Mouse (Mus musculus) kidney, adult 2 months (tissue): ENCODE results near the gene Padi2. TPM values are rescaled to one million over a fixed set of nuclear protein-coding genes. Genes with fewer than 3 reads are reported as not detected.
A peak's percentile ranks its signal among the peaks of the same experiment; 100 is the strongest.

Experiments
- DNase-seq: peaks from one replicate; pipeline ENCODE4 v3.0.0; 2021
- H3K27ac ChIP-seq: fragments of 200-500 bp; 2 replicates; pipeline ENCODE4 v1.5.1; 2012; ENCODE audit warnings: low read depth, low read length, control low read depth, inconsistent platforms; ENCODE audit not compliant: insufficient read depth
- H3K27me3 ChIP-seq: fragments of 200-500 bp; replicated peaks from 2 replicates; pipeline ENCODE4 v1.6.1; 2012; ENCODE audit warnings: mild to moderate bottlenecking, moderate library complexity, low read length, inconsistent platforms; ENCODE audit not compliant: control insufficient read depth, insufficient read depth
- H3K36me3 ChIP-seq: fragments of 200-500 bp; 2 replicates; pipeline ENCODE4 v1.6.1; 2012; ENCODE audit warnings: mild to moderate bottlenecking, moderate library complexity, low read length, inconsistent platforms; ENCODE audit not compliant: control insufficient read depth, insufficient read depth
- H3K4me1 ChIP-seq: fragments of 200-500 bp; 2 replicates; pipeline ENCODE4 v1.6.1; 2011; ENCODE audit warnings: low read length; ENCODE audit not compliant: control insufficient read depth, insufficient read depth
- H3K4me3 ChIP-seq: fragments of 200-500 bp; 2 replicates; pipeline ENCODE4 v1.5.1; 2011; ENCODE audit warnings: mild to moderate bottlenecking, low read depth, low read length, control low read depth; ENCODE audit not compliant: insufficient read depth
- CTCF ChIP-seq: fragments of 200-500 bp; conservative IDR thresholded peaks from 2 replicates; pipeline ENCODE4 v1.5.1; 2011; ENCODE audit warnings: low read depth, mild to moderate bottlenecking, control low read depth, low read length, moderate library complexity, mixed read lengths; ENCODE audit not compliant: insufficient read depth, insufficient read length
- POLR2A ChIP-seq: fragments of 200-500 bp; IDR thresholded peaks from one replicate; pipeline ENCODE4 v1.6.1; 2011; ENCODE audit warnings: low read depth, low read length, control low read depth
- WGBS: fragments of 180-500 bp; shearing (Covaris S2); methylation state at CpG from one replicate; pipeline ENCODE4 v1.1.7; 2018; 5-methylcytosine and 5-hydroxymethylcytosine counted together
- polyA plus RNA-seq: library from polyadenylated mRNA; depleted of rRNA; stranded (reverse); fragments of >200 nt; gene quantifications from 2 replicates; pipeline ENCODE4 v1.2.3, GENCODE M21; 2012; rRNA removed

The Padi2 gene
- 4.9 and 5.1 TPM in 2 replicates for polyA plus RNA-seq

- WGBS, result 2% methylated on average over 37 of the region's 37 CpGs
- no peak within 1 kb of the TSS for H3K27ac ChIP-seq
- peak; percentile 78 for DNase-seq
Measured at GRCm38 (mm10) chr4:140906076-140906826, at the start of gene Padi2. Padi2 (plus strand) TSS chr4:140906344.

GRCm38 (mm10) chr4:140857041-140857440, 49.1 kb upstream of the Padi2 start:
- Histone ChIP-seq H3K4me3 (no peak overlapping the region), H3K27me3 (no peaks in the 10 kb centered on the region), H3K4me1 (no peaks in the 10 kb centered on the region), H3K36me3 (no peaks in the 10 kb centered on the region), H3K27ac (no peak overlapping the region)
- DNase-seq, result no peak
- TF ChIP-seq POLR2A (no peak), CTCF (no peak)
- 73% methylated on average over 5 of the region's 5 CpGs for WGBS

More at GRCm38 (mm10) chr4:140906076-140906826, at the start of gene Padi2:
- H3K4me3 ChIP-seq, result peak within 1 kb of the TSS; percentile 38; the same call in 1 of the 2 replicates
- no peaks in the 10 kb centered on the region; the same call in 1 of the 2 replicates for H3K4me1 ChIP-seq
- TF ChIP-seq CTCF, result no peak
- no peaks in the 10 kb centered on the region for H3K27me3 ChIP-seq
- H3K36me3 ChIP-seq, result no peaks in the 10 kb centered on the region

- Histone ChIP-seq H3K4me3 (no peak overlapping the region), H3K27me3 (no peaks in the 10 kb centered on the region), H3K4me1 (no peaks in the 10 kb centered on the region), H3K36me3 (no peaks in the 10 kb centered on the region), H3K27ac (no peak overlapping the region)
- 63% methylated on average over 7 of the region's 7 CpGs for WGBS
- no peak for DNase-seq
- TF ChIP-seq POLR2A (no peak), CTCF (no peak)
Measured at GRCm38 (mm10) chr4:140857813-140858212, 48.3 kb upstream of the Padi2 start.

GRCm38 (mm10) chr4:140859291-140859690, 46.9 kb upstream of the Padi2 start:
- TF ChIP-seq POLR2A, result no peak
- TF ChIP-seq CTCF, result no peak
- Histone ChIP-seq H3K36me3 (no peaks in the 10 kb centered on the region), H3K4me3 (no peak overlapping the region), H3K27me3 (no peaks in the 10 kb centered on the region), H3K27ac (no peak overlapping the region), H3K4me1 (no peaks in the 10 kb centered on the region)
- WGBS, result 49% methylated on average over 11 of the region's 11 CpGs
- DNase-seq, result no peak

- 55% methylated on average over 7 of the region's 7 CpGs for WGBS
- no peak for DNase-seq
- Histone ChIP-seq H3K27me3 (no peaks in the 10 kb centered on the region), H3K4me3 (no peak overlapping the region), H3K36me3 (no peaks in the 10 kb centered on the region), H3K27ac (no peak overlapping the region), H3K4me1 (no peaks in the 10 kb centered on the region)
- TF ChIP-seq CTCF (no peak), POLR2A (no peak)
Measured at GRCm38 (mm10) chr4:140860125-140860766, 45.9 kb upstream of the Padi2 start.

- no peaks in the 10 kb centered on the region for H3K4me1 ChIP-seq
- TF ChIP-seq CTCF (no peak), POLR2A (no peak)
- no peaks in the 10 kb centered on the region for H3K36me3 ChIP-seq
- no peak for DNase-seq
- H3K27ac ChIP-seq, result no peak overlapping the region
- no peaks in the 10 kb centered on the region for H3K27me3 ChIP-seq
- no peak overlapping the region for H3K4me3 ChIP-seq
- WGBS, result 90% methylated on average over 7 of the region's 7 CpGs
Measured at GRCm38 (mm10) chr4:140860767-140861147, 45.4 kb upstream of the Padi2 start.

- no peaks in the 10 kb centered on the region for H3K4me1 ChIP-seq
- no peaks in the 10 kb centered on the region for H3K36me3 ChIP-seq
- no peaks in the 10 kb centered on the region for H3K27me3 ChIP-seq
- no peak overlapping the region for H3K27ac ChIP-seq
- H3K4me3 ChIP-seq, result no peak overlapping the region
- 67% methylated on average over 11 of the region's 11 CpGs for WGBS
- TF ChIP-seq CTCF (no peak), POLR2A (no peak)
- DNase-seq, result no peak
Measured at GRCm38 (mm10) chr4:140862036-140862650, 44.0 kb upstream of the Padi2 start.
